Mouse (Mus musculus) kidney, embryonic 14.5 days (tissue): ENCODE measurements around the gene Banf2. TPM values are rescaled to one million over a fixed set of nuclear protein-coding genes. Genes with fewer than 3 reads are reported as not detected.

Experiments used
- ATAC-seq: fragments of 200-750 bp; cut with Nextera tagmentation; 2 replicates; pipeline ENCODE4 v1.8.0; 2017; ENCODE audit warnings: moderate number of reproducible peaks, mild to moderate bottlenecking, moderate TSS enrichment, moderate library complexity; ENCODE audit not compliant: low FRiP score, low TSS enrichment
- H3K27ac ChIP-seq: fragments of 300-500 bp; sonication (generic); 2 replicates; pipeline ENCODE4 v1.5.1; 2014; ENCODE audit warnings: low read depth, mild to moderate bottlenecking, low read length, moderate library complexity, mixed read lengths
- H3K27me3 ChIP-seq: fragments of 300-500 bp; sonication (generic); 2 replicates; pipeline ENCODE4 v1.6.1; 2014; ENCODE audit warnings: mild to moderate bottlenecking, low read length; ENCODE audit not compliant: control insufficient read depth, insufficient read depth
- H3K36me3 ChIP-seq: fragments of 300-500 bp; sonication (generic); 2 replicates; pipeline ENCODE4 v1.6.1; 2014; ENCODE audit warnings: low read length, mixed read lengths; ENCODE audit not compliant: control insufficient read depth, insufficient read depth
- H3K4me1 ChIP-seq: fragments of 300-500 bp; sonication (generic); 2 replicates; pipeline ENCODE4 v1.6.1; 2014; ENCODE audit warnings: low read length, mixed read lengths; ENCODE audit not compliant: control insufficient read depth, insufficient read depth
- H3K4me2 ChIP-seq: fragments of 300-500 bp; sonication (generic); replicated peaks from 2 replicates; pipeline ENCODE4 v1.6.1; 2014; ENCODE audit warnings: low read depth, mild to moderate bottlenecking, low read length
- H3K4me3 ChIP-seq: fragments of 300-500 bp; sonication (generic); 2 replicates; pipeline ENCODE4 v1.5.1; 2014; ENCODE audit warnings: mild to moderate bottlenecking, low read length
- H3K9ac ChIP-seq: fragments of 300-500 bp; sonication (generic); 2 replicates; pipeline ENCODE4 v1.6.1; 2014; ENCODE audit warnings: low read depth, mild to moderate bottlenecking, low read length, moderate library complexity
- H3K9me3 ChIP-seq: fragments of 300-500 bp; sonication (generic); 2 replicates; pipeline ENCODE4 v1.6.1; 2016; ENCODE audit warnings: low read length; ENCODE audit not compliant: control insufficient read depth
- WGBS: fragments of 180-500 bp; shearing (Covaris S2); extraction: QIAGEN DNeasy Blood & Tissue Kit; methylation state at CpG from one replicate; pipeline ENCODE4 v1.1.7; 2014; 5-methylcytosine and 5-hydroxymethylcytosine counted together
- polyA plus RNA-seq: library from polyadenylated mRNA; unstranded; fragments of >200 nt; fragmentation: Nextera tagmentation; extraction: Ambion mirVana; gene quantifications from 2 replicates; pipeline ENCODE4 v1.2.1, GENCODE M21; 2014

Banf2 gene
- polyA plus RNA-seq, 1 experiment from 2014 or later: not detected

DNA sequence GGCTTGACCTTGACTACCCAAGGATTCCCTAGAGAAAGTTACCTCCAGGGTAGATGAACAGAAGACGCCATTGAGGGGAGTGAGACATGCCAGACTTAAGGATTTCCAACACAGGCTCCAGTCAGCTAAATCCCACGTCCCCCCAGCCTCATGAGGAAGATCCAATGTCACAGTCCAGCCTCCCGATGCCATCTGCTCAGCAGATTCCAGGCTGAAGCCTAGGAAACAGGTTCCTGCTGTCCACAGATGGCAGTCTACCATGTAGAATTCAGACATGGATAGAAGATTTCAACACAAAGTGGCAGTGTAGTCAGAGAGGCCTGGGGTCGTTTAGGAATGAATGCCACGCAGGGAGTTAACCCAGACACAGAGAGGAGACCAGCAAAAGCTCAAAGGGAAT, 18.4 kb upstream of the Banf2 start:
- Histone ChIP-seq H3K27me3 (no peaks in the 10 kb centered on the region), H3K4me1 (peaks cover 3% of the 10 kb centered on the region), H3K9ac (no peak overlapping the region), H3K27ac (no peak overlapping the region), H3K4me2 (no peak overlapping the region), H3K4me3 (no peak overlapping the region), H3K9me3 (no peaks in the 10 kb centered on the region), H3K36me3 (no peaks in the 10 kb centered on the region)
- 57% methylated on average over 5 of the region's 5 CpGs for WGBS
- no peak for ATAC-seq

DNA sequence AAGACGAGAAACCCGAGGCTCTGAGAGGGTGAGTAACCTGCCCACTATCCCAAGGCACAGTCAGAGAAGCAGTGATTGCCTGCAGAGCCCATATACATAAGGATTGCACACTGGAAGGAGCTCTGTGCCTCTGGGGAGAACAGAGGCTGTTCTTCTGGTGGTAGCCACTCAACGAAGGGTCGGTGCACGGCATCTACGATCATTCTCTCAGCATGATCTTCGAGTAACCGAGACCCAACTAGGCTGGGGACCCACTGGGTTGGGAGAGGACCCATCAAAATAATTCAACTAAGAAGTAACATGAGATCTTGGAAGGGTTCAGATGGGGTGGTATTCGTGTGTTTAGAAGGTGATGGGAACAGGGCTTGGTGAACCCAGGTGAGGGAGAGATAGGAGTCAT, 17.0 kb upstream of the Banf2 start:
- no peak overlapping the region for H3K27ac ChIP-seq
- WGBS: 81% methylated on average over 9 of the region's 9 CpGs
- ATAC-seq: no peak

DNA sequence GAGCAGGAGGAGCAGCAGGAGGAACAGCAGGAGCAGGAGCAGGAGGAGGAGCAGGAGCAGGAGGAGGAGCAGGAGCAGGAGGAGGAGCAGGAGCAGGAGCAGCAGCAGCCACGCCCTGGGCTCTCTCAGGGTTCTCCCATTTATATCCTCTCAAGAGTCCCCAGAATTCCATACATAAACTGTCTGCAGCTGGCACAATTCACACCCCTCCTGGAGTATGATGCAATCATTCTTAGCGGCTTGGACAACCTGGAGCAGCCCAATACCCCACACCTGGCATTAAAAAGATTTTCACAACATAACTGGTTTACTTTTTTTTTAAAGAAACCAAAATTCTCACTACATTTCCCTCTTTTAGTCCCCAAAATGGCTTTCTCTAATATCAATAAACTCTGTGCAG, 12.9 kb upstream of the Banf2 start:
- Histone ChIP-seq H3K27ac (no peak overlapping the region), H3K4me1 (no peaks in the 10 kb centered on the region), H3K36me3 (no peaks in the 10 kb centered on the region), H3K4me3 (no peak overlapping the region), H3K27me3 (no peaks in the 10 kb centered on the region), H3K4me2 (no peak overlapping the region), H3K9ac (no peak overlapping the region), H3K9me3 (no peaks in the 10 kb centered on the region)
- no peak for ATAC-seq
- 67% methylated on average over 2 of the region's 2 CpGs for WGBS

More for the DNA sequence above, 17.0 kb upstream of the Banf2 start:
- Histone ChIP-seq H3K9me3 (no peaks in the 10 kb centered on the region), H3K4me2 (no peak overlapping the region), H3K9ac (no peak overlapping the region), H3K4me3 (no peak overlapping the region), H3K27me3 (no peaks in the 10 kb centered on the region), H3K4me1 (no peaks in the 10 kb centered on the region), H3K36me3 (no peaks in the 10 kb centered on the region)

DNA sequence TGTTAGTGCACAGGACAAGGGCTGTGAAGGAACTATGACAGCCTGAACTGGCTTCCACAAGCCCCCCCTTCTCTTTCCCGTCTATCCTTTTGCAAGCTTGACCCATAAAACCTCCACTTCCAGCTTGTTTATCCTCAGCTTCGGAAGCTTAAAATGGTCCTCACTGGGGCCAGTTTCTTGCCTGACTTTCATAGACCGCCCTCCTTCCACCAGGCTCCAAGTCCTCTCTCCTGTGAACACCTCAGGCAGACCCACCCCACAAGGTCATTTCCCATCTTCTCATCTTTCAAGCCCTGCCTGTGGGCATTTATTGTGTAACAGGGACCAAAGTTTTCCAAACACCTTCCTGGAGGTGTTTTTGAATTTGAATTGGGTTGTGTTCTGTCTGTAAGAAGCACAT, 10.4 kb upstream of the Banf2 start:
- Histone ChIP-seq H3K4me3 (no peak overlapping the region), H3K9ac (no peak overlapping the region), H3K4me1 (no peaks in the 10 kb centered on the region), H3K36me3 (no peaks in the 10 kb centered on the region), H3K4me2 (no peak overlapping the region), H3K27ac (no peak overlapping the region), H3K27me3 (no peaks in the 10 kb centered on the region), H3K9me3 (no peaks in the 10 kb centered on the region)
- ATAC-seq: no peak
- WGBS: 52% methylated on average over 3 of the region's 3 CpGs

DNA sequence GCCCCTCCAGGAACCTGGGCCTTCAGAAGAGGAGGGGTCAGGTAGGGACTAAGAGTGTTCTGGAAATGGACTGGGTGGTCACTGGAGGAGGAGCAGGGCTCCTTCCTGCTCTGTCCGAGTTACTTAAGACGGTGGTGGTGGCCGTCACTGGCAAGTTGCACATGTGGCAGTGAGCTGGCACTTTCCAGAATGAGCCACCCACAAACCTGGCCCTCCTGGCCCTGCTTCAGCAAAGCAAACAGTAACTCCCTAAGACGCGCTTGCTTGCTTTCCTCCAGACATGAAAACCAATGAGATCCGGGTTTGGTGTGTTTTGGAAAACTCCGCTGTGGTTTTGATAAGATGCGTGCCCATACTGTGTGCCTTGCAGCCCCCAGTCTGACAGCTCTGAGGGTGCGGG, 7.5 kb upstream of the Banf2 start:
- Histone ChIP-seq H3K27me3 (no peaks in the 10 kb centered on the region), H3K9me3 (no peaks in the 10 kb centered on the region), H3K4me3 (no peak overlapping the region), H3K9ac (no peak overlapping the region), H3K36me3 (no peaks in the 10 kb centered on the region), H3K4me1 (no peaks in the 10 kb centered on the region), H3K4me2 (no peak overlapping the region), H3K27ac (no peak overlapping the region)
- WGBS: 65% methylated on average over 9 of the region's 9 CpGs
- no peak for ATAC-seq

DNA sequence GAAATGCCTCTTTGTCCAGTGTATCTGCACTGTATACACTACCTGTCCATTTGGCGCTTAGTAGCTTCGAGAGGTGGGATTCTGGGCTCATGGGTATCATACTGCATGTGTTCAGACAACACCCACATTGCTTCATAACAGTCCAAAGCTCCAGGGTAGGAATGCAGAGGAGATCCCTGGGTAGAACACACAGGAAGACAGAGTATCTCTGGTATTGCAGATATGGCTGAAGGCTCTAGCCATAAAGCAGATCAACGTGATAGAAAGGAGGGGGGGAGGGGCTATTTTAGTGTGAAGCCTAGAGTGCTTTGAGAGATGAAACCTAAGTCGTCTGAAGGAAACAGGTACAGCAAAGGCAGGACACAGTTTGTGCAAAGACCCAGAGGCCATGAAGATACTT, 6.4 kb upstream of the Banf2 start:
- H3K9ac ChIP-seq: no peak overlapping the region
- no peak for ATAC-seq
- WGBS: 73% methylated on average over 4 of the region's 4 CpGs

DNA sequence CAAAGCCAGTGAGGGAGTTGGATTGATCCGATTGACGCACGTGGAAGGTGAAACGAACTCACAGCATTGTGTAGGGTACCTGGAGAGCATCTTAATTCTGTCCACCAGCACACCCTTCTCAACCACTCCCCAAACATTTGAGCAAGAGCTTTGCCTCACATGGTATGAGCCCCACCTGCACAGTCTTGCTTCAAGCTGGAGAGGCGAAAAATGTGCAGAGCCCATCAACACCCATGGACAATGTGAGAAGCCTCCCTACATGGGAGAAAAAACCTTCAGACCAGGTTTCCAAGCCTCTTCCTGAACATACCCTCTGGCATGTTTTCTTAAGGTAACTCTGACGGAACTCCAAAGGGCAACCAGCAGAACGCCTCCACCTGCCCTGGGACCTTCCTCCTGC, 2.1 kb upstream of the Banf2 start:
- Histone ChIP-seq H3K9me3 (no peaks in the 10 kb centered on the region), H3K36me3 (no peaks in the 10 kb centered on the region)

More for the DNA sequence above, 6.4 kb upstream of the Banf2 start:
- Histone ChIP-seq H3K27ac (no peak overlapping the region), H3K4me1 (no peaks in the 10 kb centered on the region), H3K27me3 (no peaks in the 10 kb centered on the region), H3K9me3 (no peaks in the 10 kb centered on the region), H3K36me3 (no peaks in the 10 kb centered on the region), H3K4me3 (no peak overlapping the region), H3K4me2 (no peak overlapping the region)

DNA sequence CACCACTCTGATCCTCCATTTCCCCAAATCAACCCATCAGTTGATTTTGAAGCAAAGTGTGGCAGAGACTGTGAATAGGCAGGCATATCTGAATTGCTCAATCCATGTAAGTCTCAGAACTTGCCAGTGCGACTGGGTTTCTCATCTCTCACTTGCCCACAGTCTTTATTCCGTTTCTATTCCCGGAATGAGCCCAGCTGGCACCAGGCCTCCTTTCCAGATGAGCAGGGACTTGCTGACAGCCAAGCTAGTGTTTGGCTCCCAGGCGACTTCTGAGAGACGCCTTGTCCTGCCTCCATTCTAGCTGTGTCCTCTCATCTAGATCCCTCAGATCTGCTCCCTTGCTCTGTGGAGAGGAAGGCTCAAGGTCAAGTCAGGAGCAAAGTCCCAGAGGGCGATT, 11.9 kb downstream of the Banf2 start:
- 79% methylated on average over 6 of the region's 6 CpGs for WGBS
- ATAC-seq: no peak
- Histone ChIP-seq H3K36me3 (no peaks in the 10 kb centered on the region), H3K4me1 (0 out of 2 replicates have a peak, but pooled peaks cover 4% of the 10 kb centered on the region), H3K4me2 (no peak overlapping the region), H3K9ac (no peak overlapping the region), H3K27ac (no peak overlapping the region), H3K27me3 (no peaks in the 10 kb centered on the region), H3K4me3 (no peak overlapping the region), H3K9me3 (peaks cover 16% of the 10 kb centered on the region; the same call in 1 of the 2 replicates)

More for the DNA sequence above, 2.1 kb upstream of the Banf2 start:
- H3K4me2 ChIP-seq: no peak overlapping the region
- no peaks in the 10 kb centered on the region for H3K27me3 ChIP-seq
- no peak overlapping the region for H3K27ac ChIP-seq
- H3K4me1 ChIP-seq: no peaks in the 10 kb centered on the region
- no peak overlapping the region for H3K4me3 ChIP-seq
- no peak for ATAC-seq
- WGBS: 87% methylated on average over 7 of the region's 7 CpGs
- H3K9ac ChIP-seq: no peak overlapping the region

DNA sequence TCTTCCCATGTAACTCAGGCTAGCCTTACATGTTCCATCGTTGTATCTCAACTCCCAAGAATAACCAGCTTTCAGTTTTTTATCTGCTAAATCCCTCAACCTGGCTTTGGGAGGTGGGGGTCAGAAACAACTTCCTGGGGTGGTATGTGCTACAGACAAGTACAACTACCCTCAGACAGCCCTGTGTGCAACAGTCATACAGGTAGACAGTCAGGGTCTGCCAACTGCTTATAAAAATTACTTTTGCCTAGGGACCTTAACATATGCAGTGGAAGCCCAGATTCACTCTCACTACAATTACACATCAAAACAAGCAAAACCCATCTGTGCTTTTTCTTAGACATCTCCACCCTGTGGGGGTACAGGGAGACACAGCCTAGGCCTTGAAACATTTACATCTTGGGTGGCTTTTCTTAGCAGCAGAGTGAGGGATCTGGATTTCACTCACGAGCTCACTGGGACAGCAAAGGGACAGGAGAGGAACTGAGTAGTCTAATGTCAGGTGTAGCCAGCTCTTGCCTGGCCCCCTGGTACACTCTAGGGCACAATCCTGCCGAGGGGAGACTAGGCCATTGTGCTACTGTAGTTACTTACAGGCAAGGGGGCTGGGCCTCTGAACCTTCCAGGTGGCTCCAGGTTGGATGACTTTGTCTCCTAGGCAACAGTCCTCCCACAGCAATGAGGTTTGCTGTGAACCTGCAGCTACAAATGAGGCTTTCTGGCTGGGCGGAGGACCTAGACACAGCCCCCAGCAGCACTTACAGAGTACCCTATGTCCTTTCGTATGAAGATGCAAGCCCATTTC, 13.1 kb downstream of the Banf2 start:
- H3K4me1 ChIP-seq: 0 out of 2 replicates have a peak, but pooled peaks cover 4% of the 10 kb centered on the region
- H3K27ac ChIP-seq: no peak overlapping the region
- ATAC-seq: 0 out of 2 replicates have a peak, but pooled peaks have one; percentile 39
- H3K4me3 ChIP-seq: no peak overlapping the region
- no peak overlapping the region for H3K9ac ChIP-seq
- no peaks in the 10 kb centered on the region for H3K36me3 ChIP-seq
- H3K4me2 ChIP-seq: no peak overlapping the region
- H3K27me3 ChIP-seq: no peaks in the 10 kb centered on the region
- 62% methylated on average over 5 of the region's 5 CpGs for whole genome bisulfite sequencing
- H3K9me3 ChIP-seq: peaks cover 16% of the 10 kb centered on the region; the same call in 1 of the 2 replicates
